Mouse (Mus musculus) E14TG2a.4 (cell line): ENCODE measurements around the gene Lmbrd1.
A peak's percentile ranks its signal among the peaks of the same experiment; 100 is the strongest.
"Not testable (repeated sequence)": the region's sequence is repeated elsewhere in the genome, so short reads cannot be mapped to it uniquely, and the experiment has no call there.

Source experiments
- H3K27me3 ChIP-seq: 2 replicates; pipeline ENCODE4 v1.6.1; 2014; ENCODE audit warnings: low read length, control low read depth; ENCODE audit not compliant: insufficient read depth
- H3K36me3 ChIP-seq: 2 replicates; pipeline ENCODE4 v1.6.1; 2014; ENCODE audit warnings: low read length, control low read depth; ENCODE audit not compliant: insufficient read depth
- H3K4me1 ChIP-seq: replicated peaks from 2 replicates; pipeline ENCODE4 v1.6.1; 2014; ENCODE audit warnings: low read depth, low read length, control low read depth
- H3K4me3 ChIP-seq: replicated peaks from 2 replicates; pipeline ENCODE4 v1.5.1; 2014; ENCODE audit warnings: mild to moderate bottlenecking, low read length
- H3K9me3 ChIP-seq: 2 replicates; pipeline ENCODE4 v1.6.1; 2014; ENCODE audit warnings: low read length, control low read depth
- CTCF ChIP-seq: conservative IDR thresholded peaks from 2 replicates; pipeline ENCODE4 v1.5.1; 2014; ENCODE audit warnings: low read length
- NANOG ChIP-seq: IDR thresholded peaks from 2 replicates; pipeline ENCODE4 v1.6.1; 2014; ENCODE audit warnings: borderline replicate concordance, low read length, mixed read lengths
- POU5F1 ChIP-seq: IDR thresholded peaks from 2 replicates; pipeline ENCODE4 v1.6.1; 2014; ENCODE audit warnings: low read length, borderline replicate concordance

Lmbrd1 gene

DNA sequence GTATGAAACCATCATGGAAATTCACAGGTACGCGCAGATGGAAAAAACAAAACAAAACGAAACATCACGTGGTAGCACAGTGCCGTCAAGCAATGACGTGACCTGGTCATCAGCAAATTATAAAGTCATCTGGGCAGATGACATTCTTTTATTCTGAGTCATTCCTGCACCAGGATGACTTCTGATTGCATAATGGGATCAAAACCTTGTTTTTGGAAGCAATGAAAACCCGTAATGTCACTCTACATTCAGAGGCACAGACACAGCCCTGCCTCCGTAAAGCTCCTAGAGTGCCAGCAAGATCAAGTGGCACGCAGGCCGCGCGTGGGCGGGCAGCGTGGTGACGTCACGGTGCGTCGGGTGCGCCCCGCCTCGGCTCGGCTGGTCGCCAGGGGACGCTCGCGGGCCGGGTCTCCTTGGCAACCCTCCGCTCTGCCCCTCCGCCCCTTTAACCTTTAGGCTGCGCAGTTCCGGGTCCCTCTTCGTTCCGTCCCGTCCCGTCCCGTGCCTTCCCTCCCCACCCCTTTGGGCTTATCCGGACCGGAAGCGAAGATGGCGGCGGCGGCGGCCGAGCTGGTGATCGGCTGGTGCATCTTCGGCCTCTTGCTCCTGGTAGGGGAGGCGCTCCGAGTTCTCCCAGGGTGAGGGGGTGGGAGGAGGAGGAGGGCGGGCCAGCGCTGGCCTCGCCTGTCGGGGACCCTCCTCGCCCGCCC lies at the start of gene Lmbrd1:
Gene Lmbrd1, plus strand, starts transcription at position 426 of the 713 bp plus-strand sequence.
- peak within 1 kb of the TSS; percentile 91 for H3K4me3 ChIP-seq
- TF ChIP-seq NANOG, result no peak
- no peak for TF ChIP-seq POU5F1
- no peak for TF ChIP-seq CTCF

DNA sequence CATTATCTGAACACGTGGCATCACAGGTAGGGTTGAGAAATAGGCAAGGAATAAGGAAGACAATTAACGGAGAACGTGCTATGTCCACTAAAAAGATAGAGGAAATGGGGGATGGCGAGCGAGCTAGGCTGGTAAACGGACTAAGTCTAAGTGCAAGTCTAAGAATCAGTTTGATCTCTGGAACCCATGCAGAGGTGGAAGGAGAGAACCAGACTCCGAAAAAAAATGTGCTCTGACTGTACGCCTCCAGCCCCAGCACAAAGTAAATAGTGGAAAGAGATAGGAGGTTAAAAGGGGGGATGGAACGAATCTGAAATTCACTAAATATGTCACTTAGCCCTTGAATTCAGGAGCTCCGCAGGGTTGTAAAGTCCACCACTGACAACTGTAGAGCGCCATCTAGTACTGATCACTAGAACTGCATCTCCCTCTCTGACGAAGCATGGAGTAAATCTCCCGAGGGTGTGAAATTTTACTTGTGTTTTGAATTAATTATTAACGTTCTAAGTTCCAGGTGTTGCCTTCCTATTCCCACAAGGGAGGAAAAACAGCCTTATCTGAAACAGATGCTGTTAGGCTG lies 44.8 kb upstream of the Lmbrd1 start:
- H3K4me1 ChIP-seq, result no peaks in the 10 kb centered on the region
- H3K27me3 ChIP-seq, result 0 out of 2 replicates have a peak, but pooled peaks cover 2% of the 10 kb centered on the region
- no peaks in the 10 kb centered on the region for H3K36me3 ChIP-seq
- no peak overlapping the region for H3K4me3 ChIP-seq
- no peak for TF ChIP-seq NANOG
- peak; percentile 71 for TF ChIP-seq CTCF
- no peaks in the 10 kb centered on the region for H3K9me3 ChIP-seq

More for the DNA sequence above, at the start of gene Lmbrd1:
- peaks cover 48% of the 10 kb centered on the region for H3K4me1 ChIP-seq
- no peaks in the 10 kb centered on the region for H3K27me3 ChIP-seq
- peaks cover 5% of the 10 kb centered on the region; the same call in 1 of the 2 replicates for H3K9me3 ChIP-seq
- no peaks in the 10 kb centered on the region for H3K36me3 ChIP-seq

DNA sequence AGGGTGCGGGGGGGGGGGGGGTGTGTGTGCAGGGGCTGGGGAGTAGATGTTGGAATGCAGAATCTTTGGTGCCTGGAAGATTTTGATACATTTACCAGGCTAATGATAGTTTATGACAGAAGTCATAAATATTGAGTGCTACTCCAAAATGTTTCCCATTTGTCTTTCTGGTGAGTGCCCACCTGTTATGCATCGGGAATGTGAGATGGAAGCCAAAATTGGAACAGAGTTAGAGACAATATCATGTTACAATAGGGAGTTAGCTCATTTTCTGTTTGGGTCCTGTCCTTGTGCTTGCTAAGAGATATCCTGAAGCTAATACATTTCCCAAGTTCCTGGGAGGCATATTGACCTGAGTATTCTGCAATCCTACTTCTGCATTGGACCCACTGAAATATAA lies 28.3 kb upstream of the Lmbrd1 start:
- no peaks in the 10 kb centered on the region for H3K27me3 ChIP-seq
- no peak overlapping the region for H3K4me3 ChIP-seq
- 0 out of 2 replicates have a peak, but pooled peaks cover 7% of the 10 kb centered on the region for H3K9me3 ChIP-seq
- peaks cover 11% of the 10 kb centered on the region for H3K4me1 ChIP-seq
- H3K36me3 ChIP-seq, result no peaks in the 10 kb centered on the region
- no peak for TF ChIP-seq NANOG
- TF ChIP-seq CTCF, result no peak
- no peak for TF ChIP-seq POU5F1

DNA sequence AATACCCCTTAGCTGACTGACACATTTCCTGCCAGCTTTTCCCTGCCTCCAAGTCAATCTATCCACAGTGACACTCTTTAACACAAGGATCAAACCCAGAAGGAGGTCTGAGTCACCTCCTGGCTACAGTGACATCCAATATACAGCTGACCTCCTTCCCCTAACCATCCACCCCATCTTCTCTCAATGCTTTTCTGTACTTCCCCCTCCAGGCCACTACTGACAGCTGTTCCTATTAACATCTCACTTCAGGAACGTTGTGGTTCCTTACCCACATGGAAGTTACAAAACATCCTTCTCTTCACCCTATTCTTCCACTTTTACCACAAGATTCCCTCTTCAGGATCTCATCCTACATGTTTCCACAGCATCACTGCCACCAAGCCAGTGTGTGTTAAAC lies 18.5 kb upstream of the Lmbrd1 start:
- Histone ChIP-seq H3K27me3 (no peaks in the 10 kb centered on the region), H3K4me1 (no peaks in the 10 kb centered on the region), H3K36me3 (no peaks in the 10 kb centered on the region), H3K9me3 (peaks cover 8% of the 10 kb centered on the region; the same call in 1 of the 2 replicates), H3K4me3 (no peak overlapping the region)
- TF ChIP-seq NANOG (no peak), CTCF (no peak), POU5F1 (no peak)

DNA sequence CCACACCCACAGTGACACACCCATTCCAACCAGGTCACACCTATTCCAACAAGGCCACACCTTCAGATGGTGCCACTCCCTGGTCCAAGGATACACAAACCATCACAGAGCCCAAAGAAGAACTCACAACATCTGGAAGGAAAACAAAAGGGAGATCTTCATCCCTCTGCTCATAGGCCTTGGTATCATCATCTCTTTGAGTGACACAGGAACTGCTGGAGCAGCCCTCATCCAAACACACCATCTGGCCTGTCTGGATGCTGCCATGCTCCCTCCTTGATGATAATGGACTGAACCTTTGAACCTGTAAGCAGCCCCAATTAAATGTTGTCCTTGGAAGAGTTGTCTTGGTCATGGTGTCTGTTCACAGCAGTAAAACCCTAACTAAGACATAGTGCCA lies 17.8 kb upstream of the Lmbrd1 start:
- H3K27me3 ChIP-seq, H3K4me1 ChIP-seq, H3K36me3 ChIP-seq, H3K9me3 ChIP-seq, H3K4me3 ChIP-seq: not testable (repeated sequence)

DNA sequence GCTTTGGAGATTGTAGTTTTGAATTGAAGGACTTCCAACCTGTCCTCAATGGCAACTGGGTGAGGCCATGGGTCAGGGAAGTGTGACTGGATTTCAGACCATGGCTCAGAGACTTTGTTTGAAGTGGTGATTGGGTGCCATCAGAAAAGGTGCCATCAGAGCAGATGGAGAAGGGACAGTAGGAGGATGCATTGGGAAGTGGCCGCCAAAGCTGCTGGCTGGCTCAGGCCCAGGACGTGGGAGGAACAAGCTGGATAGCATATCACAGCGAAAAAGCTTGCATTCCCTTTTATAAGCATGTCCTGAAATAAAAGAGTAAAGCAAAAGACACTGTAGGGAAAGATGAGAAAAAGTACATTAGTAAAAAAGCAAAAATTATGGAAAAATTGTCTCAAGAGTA lies 16.9 kb upstream of the Lmbrd1 start:
- Histone ChIP-seq H3K27me3 (no peaks in the 10 kb centered on the region), H3K4me1 (no peaks in the 10 kb centered on the region), H3K36me3 (no peaks in the 10 kb centered on the region), H3K9me3 (peaks cover 8% of the 10 kb centered on the region; the same call in 1 of the 2 replicates), H3K4me3 (no peak overlapping the region)
- TF ChIP-seq CTCF (no peak), NANOG (no peak), POU5F1 (no peak)

DNA sequence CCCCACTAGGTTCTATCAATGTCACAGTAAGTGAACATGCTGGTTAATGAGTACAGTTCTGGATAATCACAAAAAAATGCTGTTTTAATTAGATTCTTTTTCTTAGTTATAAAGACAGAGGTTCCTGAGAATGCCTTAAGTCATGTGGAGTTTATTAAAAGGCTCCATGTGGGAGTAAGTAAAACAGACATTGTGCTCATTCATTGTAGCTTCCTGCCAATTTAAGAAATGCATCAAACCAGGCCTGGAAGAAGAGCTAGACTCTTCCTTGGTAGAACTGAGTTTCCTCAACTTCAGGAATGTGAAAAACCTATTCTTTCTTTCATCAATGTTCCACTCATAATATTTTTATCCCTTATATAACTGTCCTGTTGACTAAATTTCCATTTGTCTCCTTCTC lies 14.3 kb upstream of the Lmbrd1 start:
- TF ChIP-seq CTCF (no peak), POU5F1 (no peak), NANOG (no peak)
- no peak overlapping the region for H3K4me3 ChIP-seq

DNA sequence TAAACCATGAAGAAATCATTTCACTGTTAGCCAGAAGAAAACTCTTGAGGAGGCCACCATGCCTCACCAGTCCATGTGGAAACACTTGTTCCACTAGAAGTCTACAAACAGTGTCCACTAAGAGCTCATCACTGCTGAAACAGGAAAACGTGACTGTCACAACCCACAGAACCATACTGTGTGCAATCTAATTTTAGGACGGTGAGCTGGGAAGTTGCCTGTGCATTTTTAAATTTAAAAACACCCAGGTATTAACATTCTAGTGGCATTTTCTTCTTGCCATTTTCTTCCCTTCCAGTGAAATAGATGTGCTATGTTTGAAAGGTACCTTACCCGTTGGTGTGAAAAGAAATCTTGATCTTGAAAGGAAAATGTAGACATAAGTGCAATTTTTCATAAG lies 5.2 kb upstream of the Lmbrd1 start:
- Histone ChIP-seq H3K4me1 (peaks cover 11% of the 10 kb centered on the region), H3K36me3 (no peaks in the 10 kb centered on the region), H3K27me3 (no peaks in the 10 kb centered on the region), H3K9me3 (peaks cover 5% of the 10 kb centered on the region; the same call in 1 of the 2 replicates), H3K4me3 (no peak overlapping the region)
- TF ChIP-seq NANOG, result no peak
- TF ChIP-seq CTCF, result no peak
- TF ChIP-seq POU5F1, result no peak

More for the DNA sequence above, 14.3 kb upstream of the Lmbrd1 start:
- H3K27me3 ChIP-seq, result no peaks in the 10 kb centered on the region
- H3K4me1 ChIP-seq, result no peaks in the 10 kb centered on the region
- peaks cover 8% of the 10 kb centered on the region; the same call in 1 of the 2 replicates for H3K9me3 ChIP-seq
- H3K36me3 ChIP-seq, result no peaks in the 10 kb centered on the region

DNA sequence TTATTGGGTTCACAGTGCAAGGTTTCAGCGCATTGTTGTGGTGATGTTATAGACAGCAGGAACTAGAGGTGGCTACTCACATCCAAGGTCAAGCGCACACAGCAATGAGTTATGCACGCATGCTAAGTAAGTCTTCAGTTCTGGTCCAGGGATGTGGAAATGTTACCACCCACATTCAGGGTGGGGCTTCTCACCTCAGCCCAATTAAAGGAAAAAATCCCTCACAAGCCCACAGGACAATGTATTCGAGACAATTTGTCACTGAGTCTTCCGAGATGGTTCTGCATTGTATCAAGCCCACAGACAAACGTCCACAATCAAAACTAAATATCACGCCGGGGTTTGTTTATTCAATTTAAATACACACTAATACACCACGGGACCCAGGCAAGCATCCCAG lies 724 bp upstream of the Lmbrd1 start:
- TF ChIP-seq POU5F1 (no peak), NANOG (peak; percentile 70; the same call in 1 of the 2 replicates)
- H3K4me3 ChIP-seq, result peak overlapping the region; percentile 91; the same call in 1 of the 2 replicates

More for the DNA sequence above, 724 bp upstream of the Lmbrd1 start:
- Histone ChIP-seq H3K36me3 (no peaks in the 10 kb centered on the region), H3K4me1 (peaks cover 43% of the 10 kb centered on the region), H3K9me3 (peaks cover 5% of the 10 kb centered on the region; the same call in 1 of the 2 replicates), H3K27me3 (no peaks in the 10 kb centered on the region)
